Mouse (Mus musculus): ENCODE measurements around the gene Robo2. TPM values are rescaled to one million over a fixed set of nuclear protein-coding genes. Genes with fewer than 3 reads are reported as not detected.

Robo2 gene
- polyA plus RNA-seq, 1 experiment from 2014 or later, result 7.8 TPM

DNA sequence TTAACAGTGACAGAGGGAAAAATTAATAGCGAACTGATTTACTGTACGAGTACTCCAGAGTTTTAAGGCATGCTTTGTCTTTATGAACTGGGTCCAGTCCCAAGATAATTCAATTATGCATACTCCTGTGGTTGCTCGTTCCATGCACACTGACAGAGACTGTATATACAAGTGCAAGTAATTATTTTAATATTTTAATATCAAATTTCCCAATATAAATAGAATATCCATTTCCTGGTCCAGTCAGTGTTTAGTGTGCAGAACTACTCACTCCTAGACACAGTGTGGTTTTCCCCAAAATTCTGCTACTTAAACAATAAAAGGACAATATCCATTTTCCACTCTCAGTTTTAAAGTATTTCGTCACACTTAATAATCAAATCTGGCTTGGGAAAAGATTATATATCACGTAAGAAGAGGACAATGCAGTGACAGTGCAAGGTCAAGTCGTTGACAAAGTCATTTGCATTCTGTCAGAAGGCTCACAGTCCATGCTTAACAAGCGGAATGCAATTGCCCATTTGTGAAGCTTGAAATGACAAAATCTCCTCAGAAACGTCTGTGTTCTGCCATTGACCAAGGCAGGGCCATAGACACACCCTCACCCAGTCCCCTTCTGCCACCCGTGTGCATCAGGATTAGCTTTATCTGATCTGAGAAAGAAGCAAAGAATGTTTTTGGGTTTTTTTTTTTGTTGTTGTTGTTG, 89.8 kb downstream of the Robo2 start:
- no peaks in the 10 kb centered on the region for H3K27me3 ChIP-seq (replicated peaks)
- ATAC-seq (ENCODE audit: extremely low read depth, insufficient number of reproducible peaks, low FRiP score, low TSS enrichment), result no peak

DNA sequence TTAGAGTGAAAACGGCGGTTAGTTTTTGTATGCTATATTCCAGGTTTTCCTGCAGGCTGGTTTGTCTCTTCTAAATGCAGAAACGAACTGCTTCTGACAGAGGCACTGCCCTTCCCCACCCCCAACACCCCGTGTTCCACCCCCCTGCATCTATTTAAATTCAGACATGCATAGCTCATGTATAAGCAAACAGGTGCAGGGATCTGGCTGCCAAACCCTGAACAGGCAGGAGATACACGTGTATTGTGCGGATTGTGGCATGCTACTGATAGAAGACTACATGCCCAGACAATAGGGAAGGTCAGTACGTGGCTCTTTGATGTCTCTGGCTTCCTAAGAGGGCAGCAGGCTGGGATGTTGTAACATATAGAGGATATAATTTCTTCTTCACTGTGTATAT, 95.5 kb downstream of the Robo2 start:
- no peaks in the 10 kb centered on the region for H3K27me3 ChIP-seq (replicated peaks)
- no peak for ATAC-seq (ENCODE audit: extremely low read depth, insufficient number of reproducible peaks, low FRiP score, low TSS enrichment)
- no peaks in the 10 kb centered on the region for H3K4me1 ChIP-seq
- H3K4me2 ChIP-seq, result no peak overlapping the region
- no peaks in the 10 kb centered on the region for H3K36me3 ChIP-seq
- H3K4me3 ChIP-seq, result no peak overlapping the region
- no peak overlapping the region for H3K27ac ChIP-seq (replicated peaks)
- H3K9me3 ChIP-seq, result no peaks in the 10 kb centered on the region
- WGBS, result 45% methylated on average over 7 of the region's 7 CpGs
- no peak overlapping the region for H3K9ac ChIP-seq

More for the DNA sequence above, 89.8 kb downstream of the Robo2 start:
- no peak overlapping the region for H3K9ac ChIP-seq
- no peaks in the 10 kb centered on the region for H3K36me3 ChIP-seq
- no peaks in the 10 kb centered on the region for H3K9me3 ChIP-seq
- H3K4me1 ChIP-seq, result no peaks in the 10 kb centered on the region
- H3K4me2 ChIP-seq, result no peak overlapping the region
- no peak overlapping the region for H3K4me3 ChIP-seq
- no peak overlapping the region for H3K27ac ChIP-seq (replicated peaks)
- WGBS, result 61% methylated on average over 9 of the region's 9 CpGs

DNA sequence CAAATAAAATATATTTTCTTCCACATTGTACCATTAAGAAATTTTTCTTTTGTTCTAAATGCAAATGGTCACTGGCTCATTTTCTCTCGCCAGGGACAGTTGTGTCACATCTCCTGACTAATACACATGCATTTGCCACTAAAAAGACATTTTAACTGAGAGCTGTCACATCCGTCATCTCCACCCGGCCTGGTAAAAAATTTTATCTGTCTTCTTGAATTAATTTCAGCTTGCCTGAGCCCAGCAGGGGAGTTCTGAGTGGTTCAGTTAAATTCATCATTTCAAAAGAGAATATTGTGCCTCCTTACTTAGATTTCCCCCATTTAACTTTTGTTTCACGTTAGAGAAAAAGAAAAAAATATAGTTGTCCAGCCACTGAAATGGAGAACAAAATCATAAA, 98.4 kb downstream of the Robo2 start:
- H3K27me3 ChIP-seq (replicated peaks), result no peaks in the 10 kb centered on the region
- H3K4me2 ChIP-seq, result no peak overlapping the region
- WGBS, result 63% methylated on average over 4 of the region's 4 CpGs
- H3K4me3 ChIP-seq, result no peak overlapping the region
- no peaks in the 10 kb centered on the region for H3K4me1 ChIP-seq
- no peaks in the 10 kb centered on the region for H3K36me3 ChIP-seq
- ATAC-seq (ENCODE audit: extremely low read depth, insufficient number of reproducible peaks, low FRiP score, low TSS enrichment), result no peak
- no peak overlapping the region for H3K27ac ChIP-seq (replicated peaks)
- no peaks in the 10 kb centered on the region for H3K9me3 ChIP-seq
- no peak overlapping the region for H3K9ac ChIP-seq

DNA sequence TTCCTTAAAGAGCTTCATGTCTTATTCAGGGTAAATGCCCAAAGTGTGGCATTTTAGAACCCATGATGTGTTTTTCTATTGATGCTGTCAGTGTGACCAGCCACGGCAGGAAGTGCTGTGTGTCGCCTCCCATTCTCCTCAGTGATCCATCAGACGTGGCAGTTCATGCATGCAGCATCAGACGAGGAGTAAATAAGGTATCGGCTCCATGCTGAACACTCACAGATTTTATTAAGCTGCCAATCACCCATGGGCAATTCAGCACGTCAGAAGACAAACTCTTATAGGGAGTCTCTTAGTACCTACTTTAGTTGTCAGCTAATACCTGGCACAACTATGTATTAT, 104.1 kb downstream of the Robo2 start:
- H3K27ac ChIP-seq (replicated peaks), result no peak overlapping the region
- WGBS, result 61% methylated on average over 6 of the region's 6 CpGs
- no peaks in the 10 kb centered on the region for H3K9me3 ChIP-seq
- no peaks in the 10 kb centered on the region for H3K27me3 ChIP-seq (replicated peaks)
- H3K4me1 ChIP-seq, result no peaks in the 10 kb centered on the region
- ATAC-seq (ENCODE audit: extremely low read depth, insufficient number of reproducible peaks, low FRiP score, low TSS enrichment), result no peak
- H3K36me3 ChIP-seq, result no peaks in the 10 kb centered on the region
- no peak overlapping the region for H3K4me2 ChIP-seq
- H3K9ac ChIP-seq, result no peak overlapping the region
- H3K4me3 ChIP-seq, result no peak overlapping the region

DNA sequence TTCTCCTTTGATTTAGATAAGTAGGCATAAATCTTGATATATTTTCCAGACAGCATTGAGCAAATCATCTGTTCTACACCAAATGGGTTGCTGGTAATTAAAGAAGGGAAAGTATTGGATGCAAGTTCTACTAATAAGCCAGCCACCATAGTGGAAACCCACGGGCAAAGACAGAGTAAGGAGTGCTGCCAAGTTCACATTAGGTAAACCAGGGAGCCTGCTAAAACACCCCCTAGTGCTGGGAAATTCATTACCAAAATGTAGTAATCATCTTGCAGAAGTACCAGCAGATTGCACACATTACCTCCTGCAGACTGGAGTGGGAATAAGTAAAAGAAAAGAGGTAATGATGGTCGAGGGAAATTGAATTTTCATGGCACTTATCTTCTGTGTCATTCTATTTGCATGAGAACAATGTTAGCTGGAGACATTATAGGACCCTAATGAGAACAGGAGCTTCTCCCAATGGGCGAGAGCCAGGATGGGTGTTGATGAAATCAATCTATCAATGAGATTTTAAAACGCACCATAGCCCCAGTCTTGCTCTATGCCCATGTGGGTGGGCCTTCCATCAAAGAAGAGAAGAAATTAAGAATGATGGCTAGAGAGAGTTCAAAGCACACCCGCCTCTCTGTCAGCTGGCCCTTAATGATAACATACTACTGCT, 104.6 kb downstream of the Robo2 start:
- H3K4me1 ChIP-seq, result no peaks in the 10 kb centered on the region
- no peak overlapping the region for H3K4me3 ChIP-seq
- H3K27ac ChIP-seq (replicated peaks), result no peak overlapping the region
- no peak overlapping the region for H3K9ac ChIP-seq
- no peaks in the 10 kb centered on the region for H3K36me3 ChIP-seq
- WGBS, result 57% methylated on average over 5 of the region's 5 CpGs
- no peaks in the 10 kb centered on the region for H3K27me3 ChIP-seq (replicated peaks)
- no peak overlapping the region for H3K4me2 ChIP-seq
- no peaks in the 10 kb centered on the region for H3K9me3 ChIP-seq
- no peak for ATAC-seq (ENCODE audit: extremely low read depth, insufficient number of reproducible peaks, low FRiP score, low TSS enrichment)

DNA sequence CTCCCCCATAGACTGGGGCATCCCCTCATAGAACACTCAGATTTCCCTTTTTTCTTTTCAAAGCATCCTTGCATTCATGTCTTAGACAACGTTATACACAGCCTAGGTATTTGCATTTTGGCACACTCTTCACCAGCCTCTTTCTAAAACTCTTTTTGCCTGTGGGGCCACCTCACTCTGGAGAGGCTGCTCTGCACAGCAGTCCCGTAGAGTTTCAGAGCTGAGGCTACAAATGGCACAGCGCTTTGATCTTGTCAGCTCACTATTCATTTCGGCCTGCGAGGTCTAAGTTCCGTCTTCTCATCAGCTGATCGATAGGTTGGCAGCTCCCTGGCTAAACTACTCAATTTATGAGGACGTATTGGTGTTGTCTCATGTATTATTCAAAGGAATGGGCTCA, 123.7 kb downstream of the Robo2 start:
- 78% methylated on average over 8 of the region's 8 CpGs for WGBS
- H3K4me3 ChIP-seq, result no peak overlapping the region
- H3K4me2 ChIP-seq, result no peak overlapping the region
- H3K27ac ChIP-seq (replicated peaks), result no peak overlapping the region
- no peaks in the 10 kb centered on the region for H3K9me3 ChIP-seq
- no peak for ATAC-seq (ENCODE audit: extremely low read depth, insufficient number of reproducible peaks, low FRiP score, low TSS enrichment)
- H3K27me3 ChIP-seq (replicated peaks), result no peaks in the 10 kb centered on the region
- no peak overlapping the region for H3K9ac ChIP-seq
- H3K36me3 ChIP-seq, result no peaks in the 10 kb centered on the region
- peaks cover 4% of the 10 kb centered on the region; the same call in 1 of the 2 replicates for H3K4me1 ChIP-seq

DNA sequence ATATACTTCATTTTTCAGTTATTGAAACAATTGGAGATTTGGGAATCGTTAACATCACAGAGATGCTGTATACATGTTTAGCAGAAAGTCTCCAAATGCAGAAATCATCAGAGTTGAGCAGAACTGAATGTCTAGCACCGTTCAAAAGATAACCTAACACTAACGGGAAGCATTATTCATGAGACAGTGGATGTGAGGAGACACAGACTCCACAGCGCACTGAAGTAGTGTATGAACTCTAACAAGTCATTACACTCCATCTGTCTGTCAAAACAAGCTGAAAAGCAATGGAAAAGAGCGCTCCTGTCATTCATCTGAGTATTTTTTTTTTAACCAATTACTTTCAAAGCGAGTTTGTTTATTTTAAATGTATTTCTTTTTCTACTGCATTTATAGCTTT, 129.1 kb downstream of the Robo2 start:
- Histone ChIP-seq H3K4me3 (no peak overlapping the region), H3K27ac (replicated peaks) (no peak overlapping the region), H3K27me3 (replicated peaks) (no peaks in the 10 kb centered on the region), H3K4me1 (no peaks in the 10 kb centered on the region), H3K36me3 (no peaks in the 10 kb centered on the region), H3K9ac (no peak overlapping the region), H3K4me2 (no peak overlapping the region), H3K9me3 (no peaks in the 10 kb centered on the region)
- 55% methylated on average over 6 of the region's 6 CpGs for WGBS
- ATAC-seq (ENCODE audit: extremely low read depth, insufficient number of reproducible peaks, low FRiP score, low TSS enrichment), result no peak

DNA sequence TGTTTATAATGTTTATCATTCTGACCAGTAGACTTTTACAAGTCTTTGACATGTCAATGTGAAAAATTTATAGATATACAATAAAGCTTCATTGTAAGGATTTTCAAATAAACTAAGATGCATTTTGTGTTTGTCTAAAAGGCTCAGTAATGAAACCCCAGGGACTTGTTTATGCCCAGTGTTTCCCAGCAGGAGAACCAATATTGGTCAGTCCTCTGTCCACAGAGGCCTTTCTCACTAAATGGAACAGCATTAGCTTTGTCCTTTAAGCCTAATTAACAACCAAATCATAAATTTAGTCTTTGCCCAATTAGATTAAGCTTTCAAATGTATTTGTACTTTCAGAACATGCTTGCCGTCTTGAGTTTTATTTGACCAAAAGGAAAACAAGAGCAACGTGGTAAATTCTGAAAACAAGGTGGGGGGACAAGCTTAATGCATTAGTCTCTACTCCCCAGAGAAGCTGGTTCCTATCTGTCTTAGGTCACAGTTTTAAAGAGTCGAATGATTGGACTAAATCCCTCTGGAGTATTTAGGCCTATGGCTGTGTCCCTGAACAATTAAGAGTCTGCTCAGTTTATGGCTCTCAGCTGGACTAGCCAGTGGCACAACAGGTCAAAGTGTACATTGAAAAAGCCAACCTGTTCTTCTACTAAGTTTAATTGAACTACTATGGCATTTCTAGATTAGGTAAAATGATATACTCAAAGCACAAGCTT, 134.6 kb downstream of the Robo2 start:
- ATAC-seq (ENCODE audit: extremely low read depth, insufficient number of reproducible peaks, low FRiP score, low TSS enrichment), result no peak
- Histone ChIP-seq H3K9me3 (no peaks in the 10 kb centered on the region), H3K36me3 (no peaks in the 10 kb centered on the region), H3K9ac (no peak overlapping the region), H3K27ac (replicated peaks) (no peak overlapping the region), H3K4me1 (no peaks in the 10 kb centered on the region), H3K4me2 (no peak overlapping the region), H3K27me3 (replicated peaks) (no peaks in the 10 kb centered on the region), H3K4me3 (no peak overlapping the region)
- WGBS, result 63% methylated on average over 3 of the region's 3 CpGs

DNA sequence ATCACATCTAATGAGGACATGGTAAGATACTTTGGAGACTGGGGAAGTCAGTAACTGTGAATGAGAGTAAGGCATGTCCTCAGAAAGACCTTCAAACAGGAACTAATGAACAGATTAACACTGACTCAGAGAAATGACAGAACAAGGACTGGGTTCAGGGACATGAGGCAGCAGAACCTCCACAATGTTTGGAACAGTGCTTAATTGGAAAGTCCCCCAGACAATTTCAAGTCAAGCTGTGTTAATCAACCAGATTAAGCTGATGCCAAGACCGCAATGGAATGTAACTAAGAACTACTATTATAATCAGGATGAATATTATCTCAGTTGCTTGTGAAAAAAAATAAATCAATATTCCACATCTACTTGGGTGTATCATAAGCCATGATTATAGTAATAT, 137.0 kb downstream of the Robo2 start:
- Histone ChIP-seq H3K9ac (no peak overlapping the region), H3K9me3 (no peaks in the 10 kb centered on the region), H3K4me3 (no peak overlapping the region), H3K36me3 (no peaks in the 10 kb centered on the region), H3K27me3 (replicated peaks) (no peaks in the 10 kb centered on the region), H3K4me2 (no peak overlapping the region), H3K27ac (replicated peaks) (no peak overlapping the region), H3K4me1 (no peaks in the 10 kb centered on the region)
- 85% methylated on average over 1 of the region's 1 CpGs for WGBS
- no peak for ATAC-seq (ENCODE audit: extremely low read depth, insufficient number of reproducible peaks, low FRiP score, low TSS enrichment)

DNA sequence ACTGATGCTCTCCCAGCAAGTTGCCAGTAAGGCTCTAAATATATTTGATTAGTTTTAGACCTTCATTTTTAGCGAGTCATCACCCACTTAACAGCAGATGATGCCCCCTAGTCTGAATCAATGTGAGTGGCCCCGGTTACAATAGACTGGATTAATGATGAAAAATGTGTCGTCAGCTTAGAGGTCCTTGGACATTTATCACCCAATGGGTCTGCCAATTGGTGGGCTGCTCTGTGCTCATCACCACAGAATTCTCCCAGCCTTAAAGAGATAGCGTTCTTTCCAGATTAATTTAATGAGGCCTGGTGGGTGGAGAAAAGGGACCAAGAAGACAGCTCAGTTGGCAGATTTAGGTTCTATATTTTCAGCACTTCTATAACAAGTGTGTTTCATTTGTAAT, 138.6 kb downstream of the Robo2 start:
- Histone ChIP-seq H3K27me3 (replicated peaks) (no peaks in the 10 kb centered on the region), H3K9ac (no peak overlapping the region), H3K27ac (replicated peaks) (no peak overlapping the region), H3K36me3 (no peaks in the 10 kb centered on the region), H3K9me3 (no peaks in the 10 kb centered on the region), H3K4me1 (no peaks in the 10 kb centered on the region), H3K4me3 (no peak overlapping the region), H3K4me2 (no peak overlapping the region)
- 53% methylated on average over 4 of the region's 4 CpGs for whole genome bisulfite sequencing
- ATAC-seq (ENCODE audit: extremely low read depth, insufficient number of reproducible peaks, low FRiP score, low TSS enrichment), result no peak

DNA sequence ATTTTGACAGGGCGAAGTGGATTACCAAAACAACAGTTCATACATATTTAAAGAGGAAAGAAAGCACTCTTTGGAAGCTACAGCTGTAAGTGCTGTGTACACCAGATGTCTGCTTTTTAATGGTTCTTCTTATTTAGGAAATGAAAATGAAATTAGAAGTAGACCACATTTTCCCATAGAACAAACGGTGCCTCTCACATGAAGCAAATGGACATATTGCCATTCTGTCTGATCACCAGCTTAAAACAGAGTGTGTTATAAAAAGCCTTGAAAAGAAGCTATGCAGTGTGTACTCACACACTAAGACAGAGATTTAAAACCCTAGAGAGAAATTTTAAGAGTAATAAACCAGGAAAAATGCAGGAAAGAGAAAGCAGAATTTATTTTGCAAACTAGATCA, 153.4 kb downstream of the Robo2 start:
- Histone ChIP-seq H3K9ac (no peak overlapping the region), H3K27ac (replicated peaks) (no peak overlapping the region), H3K27me3 (replicated peaks) (no peaks in the 10 kb centered on the region), H3K9me3 (no peaks in the 10 kb centered on the region), H3K36me3 (no peaks in the 10 kb centered on the region), H3K4me2 (no peak overlapping the region), H3K4me3 (no peak overlapping the region), H3K4me1 (no peaks in the 10 kb centered on the region)
- ATAC-seq (ENCODE audit: extremely low read depth, insufficient number of reproducible peaks, low FRiP score, low TSS enrichment), result no peak
- WGBS, result 77% methylated on average over 2 of the region's 2 CpGs

DNA sequence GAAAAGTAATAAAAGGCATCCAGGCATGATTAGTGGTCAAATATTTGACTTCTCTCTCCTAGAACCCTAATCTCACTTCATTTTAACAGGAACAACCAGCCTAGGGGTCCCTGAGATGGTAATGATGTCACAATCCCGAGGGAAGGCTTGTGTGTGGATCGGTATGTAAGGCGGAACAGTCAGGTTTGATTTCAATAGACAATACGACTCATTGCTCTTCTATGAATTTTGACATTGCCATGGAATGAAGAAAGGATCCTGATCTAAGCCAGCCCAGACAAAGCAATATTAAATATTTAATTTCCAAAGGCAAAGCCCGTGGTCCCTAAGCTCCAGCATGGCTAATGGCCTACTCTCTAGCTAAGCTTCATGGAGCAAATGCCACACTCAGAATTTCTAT, 167.2 kb downstream of the Robo2 start:
- H3K36me3 ChIP-seq, result no peaks in the 10 kb centered on the region
- H3K27me3 ChIP-seq (replicated peaks), result no peaks in the 10 kb centered on the region
- no peak overlapping the region for H3K4me2 ChIP-seq
- H3K9ac ChIP-seq, result no peak overlapping the region
- no peaks in the 10 kb centered on the region for H3K4me1 ChIP-seq
- H3K9me3 ChIP-seq, result no peaks in the 10 kb centered on the region
- 81% methylated on average over 5 of the region's 5 CpGs for WGBS
- H3K27ac ChIP-seq (replicated peaks), result no peak overlapping the region
- no peak for ATAC-seq (ENCODE audit: extremely low read depth, insufficient number of reproducible peaks, low FRiP score, low TSS enrichment)
- no peak overlapping the region for H3K4me3 ChIP-seq

Measured in heart, embryonic 13.5 days (tissue).